Mouse (Mus musculus) kidney, postnatal 14 days (tissue): Measurements from ENCODE around the gene Serpine2.

Experiments
- DNase-seq: peaks from one replicate; pipeline ENCODE4 v3.0.0; 2022; ENCODE audit warnings: mixed read lengths

The Serpine2 gene

GRCm38 (mm10) chr1:79809447-79809846 is 51.5 kb downstream of the Serpine2 start:
- DNase-seq = no peak

GRCm38 (mm10) chr1:79806865-79807264 is 54.1 kb downstream of the Serpine2 start:
- DNase-seq = no peak

- DNase-seq = no peak
These were observed 57.4 kb downstream of the Serpine2 start for GRCm38 (mm10) chr1:79803614-79804013.

GRCm38 (mm10) chr1:79802858-79803427 is 58.0 kb downstream of the Serpine2 start:
- DNase-seq = no peak

- no peak for DNase-seq
These were observed 63.9 kb downstream of the Serpine2 start for GRCm38 (mm10) chr1:79797084-79797483.

- peak; percentile 42 for DNase-seq
These were observed 74.6 kb downstream of the Serpine2 start for GRCm38 (mm10) chr1:79786267-79786927.

GRCm38 (mm10) chr1:79782433-79782832 is 78.5 kb downstream of the Serpine2 start:
- no peak for DNase-seq

GRCm38 (mm10) chr1:79778011-79778410 is 83.0 kb downstream of the Serpine2 start:
- no peak for DNase-seq

GRCm38 (mm10) chr1:79775927-79776458 is 85.0 kb downstream of the Serpine2 start, which contains the start of the genes Mrpl44 and Wdfy1:
Gene Mrpl44, plus strand, starts transcription at chr1:79776018.
Gene Wdfy1, minus strand, starts transcription at chr1:79776143.
- peak; percentile 98 for DNase-seq

GRCm38 (mm10) chr1:79774164-79774780 is 86.7 kb downstream of the Serpine2 start:
- no peak for DNase-seq

GRCm38 (mm10) chr1:79768231-79768630 is 92.7 kb downstream of the Serpine2 start:
- no peak for DNase-seq

GRCm38 (mm10) chr1:79764483-79764882 is 96.5 kb downstream of the Serpine2 start:
- no peak for DNase-seq

GRCm38 (mm10) chr1:79764031-79764430 is 96.9 kb downstream of the Serpine2 start:
- DNase-seq = no peak

GRCm38 (mm10) chr1:79762282-79763250 is 98.4 kb downstream of the Serpine2 start:
- no peak for DNase-seq

GRCm38 (mm10) chr1:79761917-79762271 is 99.1 kb downstream of the Serpine2 start:
- no peak for DNase-seq

GRCm38 (mm10) chr1:79761106-79761916 is 99.7 kb downstream of the Serpine2 start:
- DNase-seq = peak; percentile 90

GRCm38 (mm10) chr1:79760656-79761055 is 100.3 kb downstream of the Serpine2 start:
- DNase-seq = peak; percentile 85

- no peak for DNase-seq
These were observed 101.5 kb downstream of the Serpine2 start for GRCm38 (mm10) chr1:79759436-79759972.

- DNase-seq = no peak
These were observed 102.0 kb downstream of the Serpine2 start for GRCm38 (mm10) chr1:79759006-79759405.

- DNase-seq = no peak
These were observed 103.4 kb downstream of the Serpine2 start for GRCm38 (mm10) chr1:79757597-79757996.

- peak; percentile 81 for DNase-seq
These were observed 103.8 kb downstream of the Serpine2 start for GRCm38 (mm10) chr1:79757161-79757560.
